Mouse (Mus musculus): ENCODE data around the gene Tmem246. TPM values are rescaled to one million over a fixed set of nuclear protein-coding genes. Genes with fewer than 3 reads are reported as not detected.

Tmem246 gene
- total and polyA plus RNA-seq, 3 experiments, result 2.9 to 11.1 TPM; not detected in 1

- no peaks in the 10 kb centered on the region for H3K9me3 ChIP-seq (replicated peaks; ENCODE audit: insufficient read depth, low read length)
- DNase-seq (ENCODE audit: low read depth, low spot score), result no peak
- no peaks in the 10 kb centered on the region for H3K27me3 ChIP-seq (ENCODE audit: control insufficient read depth in 1 of 2, insufficient read depth in 2 of 2, low read length in 2 of 2)
- H3K27ac ChIP-seq (ENCODE audit: control insufficient read depth, low read depth, low read length), result no peak overlapping the region
- peaks cover 2% of the 10 kb centered on the region; the same call in 1 of the 2 replicates for H3K79me2 ChIP-seq (ENCODE audit: control insufficient read depth, insufficient read depth, low read length, poor library complexity)
- H3K36me3 ChIP-seq (ENCODE audit: control insufficient read depth in 1 of 2, insufficient read depth in 2 of 2, low read length in 2 of 2), result peaks cover 8 to 9% of the 10 kb centered on the region in 2 experiments
- TF ChIP-seq KAT2A (conservative IDR thresholded peaks at IDR 0.05; ENCODE audit: low read depth, low read length) (no peak), MAX (IDR thresholded peaks at IDR 0.05; ENCODE audit: low read length) (no peak), GATA1 (IDR thresholded peaks at IDR 0.05; ENCODE audit: low read depth, low read length) (no peak), E2F4 (IDR thresholded peaks at IDR 0.05; ENCODE audit: borderline replicate concordance, low read depth, low read length) (no peak), ZKSCAN1 (IDR thresholded peaks at IDR 0.05; ENCODE audit: low read depth, low read length) (no peak), USF1 (IDR thresholded peaks at IDR 0.05; ENCODE audit: low read depth, low read length) (no peak), MAFK (IDR thresholded peaks at IDR 0.05; ENCODE audit: borderline replicate concordance, low read depth, low read length) (no peak), POLR2A (IDR thresholded peaks at IDR 0.05; ENCODE audit: control insufficient read depth in 1 of 2, insufficient read depth in 1 of 2, low read depth in 1 of 2, low read length in 2 of 2, poor library complexity in 1 of 2) (no peak), TCF12 (IDR thresholded peaks at IDR 0.05; ENCODE audit: low read depth, low read length) (no peak), MYB (IDR thresholded peaks at IDR 0.05; ENCODE audit: low read depth, low read length) (no peak), RCOR1 (IDR thresholded peaks at IDR 0.05; ENCODE audit: low read depth, low read length) (no peak), HCFC1 (IDR thresholded peaks at IDR 0.05; ENCODE audit: low read depth, low read length) (no peak), MEF2A (IDR thresholded peaks at IDR 0.05; ENCODE audit: extremely low read depth, insufficient replicate concordance, low read depth, low read length, poor library complexity, severe bottlenecking) (no peak)
- no peak overlapping the region for H3K4me3 ChIP-seq (ENCODE audit: control insufficient read depth in 1 of 2, insufficient read depth in 1 of 2, low read depth in 2 of 2, low read length in 2 of 2)
- H3K4me1 ChIP-seq (ENCODE audit: control insufficient read depth in 1 of 2, insufficient read depth in 2 of 2, low read length in 2 of 2), result peaks cover 3% of the 10 kb centered on the region in 2 experiments; a peak in 3 of 4 replicates
- H3K9ac ChIP-seq (ENCODE audit: control insufficient read depth, low read depth, low read length, poor library complexity, severe bottlenecking), result no peak overlapping the region
These were observed 40.1 kb upstream of the Tmem246 start for GRCm38 (mm10) chr4:49637821-49638220.

- Histone ChIP-seq H3K27me3 (ENCODE audit: control insufficient read depth in 1 of 2, insufficient read depth in 2 of 2, low read length in 2 of 2) (no peaks in the 10 kb centered on the region), H3K4me3 (ENCODE audit: control insufficient read depth in 1 of 2, insufficient read depth in 1 of 2, low read depth in 2 of 2, low read length in 2 of 2) (peak overlapping the region; percentile 90 to 91), H3K9ac (ENCODE audit: control insufficient read depth, low read depth, low read length, poor library complexity, severe bottlenecking) (peak overlapping the region; percentile 91), H3K4me1 (ENCODE audit: control insufficient read depth in 1 of 2, insufficient read depth in 2 of 2, low read length in 2 of 2) (peaks cover 2 to 3% of the 10 kb centered on the region in 2 experiments; a peak in 2 of 4 replicates), H3K27ac (ENCODE audit: control insufficient read depth, low read depth, low read length) (peak overlapping the region; percentile 33; the same call in 1 of the 2 replicates), H3K36me3 (ENCODE audit: control insufficient read depth in 1 of 2, insufficient read depth in 2 of 2, low read length in 2 of 2) (peaks cover 2 to 6% of the 10 kb centered on the region in 2 experiments), H3K9me3 (replicated peaks; ENCODE audit: insufficient read depth, low read length) (no peaks in the 10 kb centered on the region), H3K79me2 (ENCODE audit: control insufficient read depth, insufficient read depth, low read length, poor library complexity) (peaks cover 9% of the 10 kb centered on the region)
- DNase-seq (ENCODE audit: low read depth, low spot score), result no peak
- no peak for TF ChIP-seq E2F4 (IDR thresholded peaks at IDR 0.05; ENCODE audit: borderline replicate concordance, low read depth, low read length)
- no peak for TF ChIP-seq GATA1 (IDR thresholded peaks at IDR 0.05; ENCODE audit: low read depth, low read length)
- TF ChIP-seq ETS1 (IDR thresholded peaks at IDR 0.05; ENCODE audit: low read depth, low read length), result no peak
- no peak for TF ChIP-seq POLR2AphosphoS5 (IDR thresholded peaks at IDR 0.05; ENCODE audit: borderline replicate concordance, low read depth, low read length)
- TF ChIP-seq USF1 (IDR thresholded peaks at IDR 0.05; ENCODE audit: low read depth, low read length), result no peak
- no peak for TF ChIP-seq POLR2AphosphoS2 (IDR thresholded peaks at IDR 0.05; ENCODE audit: low read length)
- TF ChIP-seq MEF2A (IDR thresholded peaks at IDR 0.05; ENCODE audit: extremely low read depth, insufficient replicate concordance, low read depth, low read length, poor library complexity, severe bottlenecking), result no peak
- TF ChIP-seq SIN3A (IDR thresholded peaks at IDR 0.05; ENCODE audit: low read length), result 0 out of 2 replicates have a peak, but pooled peaks have one; percentile 6
- no peak; the same call in 1 of the 2 replicates for TF ChIP-seq MYC (IDR thresholded peaks at IDR 0.05; ENCODE audit: low read depth, low read length)
- no peak for TF ChIP-seq NELFE (IDR thresholded peaks at IDR 0.05; ENCODE audit: low read depth, low read length)
- TF ChIP-seq BHLHE40 (IDR thresholded peaks at IDR 0.05; ENCODE audit: borderline replicate concordance, low read depth, low read length), result no peak
- no peak for TF ChIP-seq MYB (IDR thresholded peaks at IDR 0.05; ENCODE audit: low read depth, low read length)
- TF ChIP-seq ZC3H11A (IDR thresholded peaks at IDR 0.05; ENCODE audit: low read depth, low read length), result no peak
- no peak for TF ChIP-seq TBP (IDR thresholded peaks at IDR 0.05; ENCODE audit: low read depth, low read length)
- no peak; the same call in 1 of the 2 replicates for TF ChIP-seq MXI1 (IDR thresholded peaks at IDR 0.05; ENCODE audit: low read depth, low read length)
- no peak for TF ChIP-seq TCF12 (IDR thresholded peaks at IDR 0.05; ENCODE audit: low read depth, low read length)
- peak in 1 of 2 experiments; percentile 48; a peak in 1 of 4 replicates for TF ChIP-seq POLR2A (IDR thresholded peaks at IDR 0.05; ENCODE audit: control insufficient read depth in 1 of 2, insufficient read depth in 1 of 2, low read depth in 1 of 2, low read length in 2 of 2, poor library complexity in 1 of 2)
These were observed 34.4 kb upstream of the Tmem246 start for GRCm38 (mm10) chr4:49632139-49632481.

Measured in MEL (cell line).